Mouse (Mus musculus) midbrain, embryonic 11.5 days (tissue): ENCODE measurements around the gene Nudt14. TPM values are rescaled to one million over a fixed set of nuclear protein-coding genes. Genes with fewer than 3 reads are reported as not detected.

Experiments used
- ATAC-seq: fragments of 200-750 bp; cut with Nextera tagmentation; 2 replicates; pipeline ENCODE4 v1.8.0; 2017; ENCODE audit warnings: moderate TSS enrichment, moderate library complexity; ENCODE audit not compliant: low FRiP score
- DNase-seq: peaks from one replicate; pipeline ENCODE4 v3.0.0; 2015; ENCODE audit warnings: low spot score; ENCODE audit errors: missing footprints
- H3K27ac ChIP-seq: fragments of 300-500 bp; sonication (generic); 2 replicates; pipeline ENCODE4 v1.5.1; 2014; ENCODE audit warnings: low read depth, low read length
- H3K27me3 ChIP-seq: fragments of 300-500 bp; sonication (generic); 2 replicates; pipeline ENCODE4 v1.6.1; 2014; ENCODE audit warnings: mild to moderate bottlenecking, low read length, moderate library complexity, mixed read lengths; ENCODE audit not compliant: control insufficient read depth, insufficient read depth
- H3K36me3 ChIP-seq: fragments of 300-500 bp; sonication (generic); 2 replicates; pipeline ENCODE4 v1.6.1; 2014; ENCODE audit warnings: mild to moderate bottlenecking, low read length, moderate library complexity, mixed read lengths; ENCODE audit not compliant: control insufficient read depth, insufficient read depth
- H3K4me1 ChIP-seq: fragments of 300-500 bp; sonication (generic); 2 replicates; pipeline ENCODE4 v1.6.1; 2014; ENCODE audit warnings: low read length; ENCODE audit not compliant: control insufficient read depth, insufficient read depth
- H3K4me2 ChIP-seq: fragments of 300-500 bp; sonication (generic); 2 replicates; pipeline ENCODE4 v1.6.1; 2014; ENCODE audit warnings: mild to moderate bottlenecking, moderate library complexity
- H3K4me3 ChIP-seq: fragments of 300-500 bp; sonication (generic); 2 replicates; pipeline ENCODE4 v1.5.1; 2014; ENCODE audit warnings: low read depth, low read length
- H3K9ac ChIP-seq: fragments of 300-500 bp; sonication (generic); 2 replicates; pipeline ENCODE4 v1.6.1; 2014; ENCODE audit warnings: low read length
- H3K9me3 ChIP-seq: fragments of 300-500 bp; sonication (generic); 2 replicates; pipeline ENCODE4 v1.6.1; 2016; ENCODE audit warnings: low read length; ENCODE audit not compliant: control insufficient read depth
- WGBS: fragments of 180-500 bp; shearing (Covaris S2); extraction: QIAGEN DNeasy Blood & Tissue Kit; methylation state at CpG from one replicate; pipeline ENCODE4 v1.1.7; 2014; 5-methylcytosine and 5-hydroxymethylcytosine counted together
- polyA plus RNA-seq: library from polyadenylated mRNA; unstranded; fragments of >200 nt; fragmentation: Nextera tagmentation; extraction: Ambion mirVana; gene quantifications from 2 replicates; pipeline ENCODE4 v1.2.1, GENCODE M21; 2014

Nudt14 gene
- polyA plus RNA-seq, 1 experiment from 2014 or later = 61.7 TPM

DNA sequence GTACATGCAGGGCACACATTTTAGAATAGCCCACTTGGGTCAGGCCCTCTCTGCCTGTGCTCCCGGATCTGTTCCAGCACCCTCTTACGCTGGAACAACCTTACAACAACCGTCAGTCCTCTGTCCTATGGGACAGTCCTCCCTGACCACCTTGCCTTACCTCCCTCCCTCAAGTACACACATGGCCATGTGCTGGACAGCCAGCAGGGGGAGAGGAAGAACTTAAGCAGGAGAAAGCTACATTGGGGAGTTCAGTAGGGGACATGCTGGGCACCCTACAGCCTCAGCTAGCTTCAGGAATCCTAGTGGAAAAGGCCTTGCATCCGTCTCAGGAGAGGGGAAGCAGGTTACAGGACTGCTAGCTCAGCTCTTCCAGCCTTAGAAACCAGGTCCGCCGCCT, 16.0 kb downstream of the Nudt14 start:
- H3K36me3 ChIP-seq = no peaks in the 10 kb centered on the region
- WGBS = 92% methylated on average over 6 of the region's 6 CpGs
- DNase-seq (no peak), ATAC-seq (no peak)
- H3K4me1 ChIP-seq = peaks cover 26% of the 10 kb centered on the region
- H3K27ac ChIP-seq = no peak overlapping the region
- no peak overlapping the region for H3K4me3 ChIP-seq
- H3K9ac ChIP-seq = no peak overlapping the region
- no peaks in the 10 kb centered on the region for H3K9me3 ChIP-seq
- H3K27me3 ChIP-seq = peaks cover 39% of the 10 kb centered on the region
- no peak overlapping the region for H3K4me2 ChIP-seq

DNA sequence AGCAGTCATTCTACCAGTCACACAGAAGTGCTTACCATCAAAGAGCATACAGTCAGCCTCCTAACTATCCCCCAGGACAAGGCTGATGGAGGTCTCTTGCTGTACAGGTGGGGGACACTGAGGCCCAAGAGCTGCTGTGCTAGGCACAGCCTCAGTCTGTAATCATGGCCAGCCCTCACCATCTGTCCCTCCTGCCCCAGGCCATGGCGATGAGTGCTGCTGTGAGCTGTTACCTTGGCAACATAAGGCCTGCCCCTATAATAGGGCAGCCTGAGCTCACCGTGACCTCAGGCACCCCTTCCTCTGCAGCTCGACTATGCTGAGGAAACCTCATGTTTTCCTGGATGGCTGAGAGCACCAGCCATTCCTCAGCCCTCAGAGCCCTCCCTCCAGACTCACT, 19.4 kb downstream of the Nudt14 start:
- H3K9ac ChIP-seq = 0 out of 2 replicates have a peak overlapping the region, but pooled peaks have one; percentile 5
- DNase-seq (no peak), ATAC-seq (peak; percentile 74)
- H3K4me2 ChIP-seq = no peak overlapping the region
- H3K27me3 ChIP-seq = peaks cover 9% of the 10 kb centered on the region
- no peaks in the 10 kb centered on the region for H3K36me3 ChIP-seq
- WGBS = 12% methylated on average over 3 of the region's 3 CpGs
- H3K4me1 ChIP-seq = peaks cover 13% of the 10 kb centered on the region
- no peaks in the 10 kb centered on the region for H3K9me3 ChIP-seq
- peak overlapping the region; percentile 25; the same call in 1 of the 2 replicates for H3K27ac ChIP-seq
- no peak overlapping the region for H3K4me3 ChIP-seq

DNA sequence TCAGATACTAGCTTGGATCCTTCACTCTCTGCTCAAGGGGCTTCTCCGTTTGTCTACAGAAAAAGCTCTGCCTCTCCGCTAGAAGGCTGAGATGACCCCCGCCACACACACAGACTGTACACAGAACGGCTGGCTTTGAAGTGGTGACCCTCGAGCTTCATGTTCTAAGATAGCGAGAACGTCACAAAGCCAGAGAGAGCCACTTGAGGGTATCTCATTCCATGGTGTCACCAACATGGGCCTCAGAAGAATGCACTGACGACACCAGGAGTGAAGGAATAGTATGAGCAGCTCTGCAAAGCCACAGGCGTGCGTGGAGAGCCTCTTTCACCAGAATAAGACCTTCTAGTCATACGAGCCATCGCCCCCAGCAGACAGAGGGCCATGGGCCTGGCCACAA, 20.4 kb downstream of the Nudt14 start:
- Histone ChIP-seq H3K9me3 (no peaks in the 10 kb centered on the region), H3K36me3 (no peaks in the 10 kb centered on the region), H3K4me2 (no peak overlapping the region), H3K27me3 (peaks cover 2% of the 10 kb centered on the region), H3K4me1 (peaks cover 13% of the 10 kb centered on the region), H3K4me3 (no peak overlapping the region), H3K27ac (no peak overlapping the region), H3K9ac (no peak overlapping the region)
- 85% methylated on average over 12 of the region's 12 CpGs for WGBS
- no peak for DNase-seq
- no peak for ATAC-seq

DNA sequence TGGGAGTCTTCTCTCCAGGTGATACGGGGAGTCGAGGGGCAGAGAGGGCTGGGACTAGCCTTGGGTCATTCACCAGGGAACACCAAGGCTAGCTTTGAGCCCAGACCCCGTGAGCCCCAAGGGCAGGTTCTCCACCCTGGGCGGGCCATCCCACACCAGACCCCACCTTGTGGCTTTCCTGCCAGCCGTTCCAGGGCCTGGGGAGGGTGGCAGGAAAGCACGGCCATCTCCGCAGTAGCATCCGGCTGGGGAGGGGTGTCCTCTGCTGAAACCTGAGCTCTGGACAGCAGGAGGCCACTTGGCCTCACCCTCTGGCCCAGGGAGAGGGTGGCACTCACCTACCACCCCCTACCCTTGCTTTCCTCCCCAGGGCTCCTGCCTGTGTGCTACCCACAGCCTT, 24.0 kb downstream of the Nudt14 start:
- Histone ChIP-seq H3K27ac (no peak overlapping the region), H3K9me3 (no peaks in the 10 kb centered on the region), H3K4me1 (peaks cover 12% of the 10 kb centered on the region), H3K4me2 (no peak overlapping the region), H3K4me3 (no peak overlapping the region), H3K36me3 (no peaks in the 10 kb centered on the region), H3K27me3 (no peaks in the 10 kb centered on the region; the same call in 1 of the 2 replicates), H3K9ac (no peak overlapping the region)
- DNase-seq (no peak), ATAC-seq (no peak)
- 66% methylated on average over 8 of the region's 8 CpGs for WGBS

DNA sequence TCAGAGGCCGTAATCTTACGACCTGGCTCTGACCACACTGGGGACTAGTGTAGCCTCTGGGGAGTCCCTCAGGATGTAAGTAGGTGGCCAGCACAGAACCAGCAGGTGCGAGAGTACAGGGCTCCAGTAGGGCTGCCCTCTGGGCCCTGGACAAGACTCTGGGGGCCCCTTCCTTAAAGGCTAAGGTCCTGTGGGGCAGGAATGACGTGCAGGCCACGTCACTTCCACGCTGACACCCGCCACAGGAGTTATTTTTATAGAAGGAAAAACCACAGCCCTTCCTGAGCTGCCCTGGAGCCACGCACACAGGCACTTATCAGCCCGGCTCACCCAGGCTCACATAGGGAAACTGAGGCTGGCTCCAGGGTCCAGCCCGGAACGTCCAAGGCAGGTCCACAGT, 24.4 kb downstream of the Nudt14 start:
- Histone ChIP-seq H3K9ac (no peak overlapping the region), H3K4me2 (no peak overlapping the region), H3K36me3 (no peaks in the 10 kb centered on the region), H3K9me3 (no peaks in the 10 kb centered on the region), H3K27ac (no peak overlapping the region), H3K4me1 (peaks cover 8% of the 10 kb centered on the region), H3K4me3 (no peak overlapping the region), H3K27me3 (no peaks in the 10 kb centered on the region; the same call in 1 of the 2 replicates)
- WGBS = 77% methylated on average over 11 of the region's 11 CpGs
- DNase-seq = no peak
- no peak for ATAC-seq

DNA sequence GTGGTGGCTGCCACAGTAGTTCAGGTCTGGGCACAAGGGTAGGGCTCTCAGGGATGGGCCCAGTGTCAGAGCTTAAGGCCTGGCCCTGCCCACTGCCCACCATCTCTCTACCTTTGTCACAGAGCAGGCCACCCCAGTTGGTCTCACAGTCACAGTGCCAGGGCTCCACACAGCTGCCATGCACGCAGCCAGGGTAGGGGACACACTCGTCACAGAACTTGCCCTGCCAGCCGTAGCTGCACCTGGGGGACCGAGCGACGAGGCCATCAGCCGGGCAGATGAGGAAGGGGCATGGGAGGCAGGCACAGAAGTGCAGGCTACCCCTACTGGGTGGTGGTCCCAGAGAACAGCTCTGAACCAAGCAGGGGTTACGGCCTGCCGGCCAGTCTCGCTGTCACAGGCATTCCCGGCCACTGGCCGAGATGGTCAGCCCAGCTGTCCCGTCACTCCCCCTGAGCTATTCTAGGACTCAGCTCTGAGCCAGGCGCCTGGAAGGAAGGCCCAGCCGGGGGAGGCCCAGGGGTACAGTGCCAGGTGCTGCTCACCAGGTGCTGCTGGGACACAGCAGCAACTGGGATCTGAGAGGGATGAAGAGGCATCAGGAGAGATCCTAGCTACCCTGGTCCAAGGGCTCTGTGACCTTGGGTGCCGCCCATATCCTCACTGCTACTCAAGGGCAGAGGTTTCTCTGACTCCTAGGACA, 25.1 kb downstream of the Nudt14 start:
- peaks cover 4% of the 10 kb centered on the region for H3K4me1 ChIP-seq
- no peak for ATAC-seq
- no peak overlapping the region for H3K27ac ChIP-seq

DNA sequence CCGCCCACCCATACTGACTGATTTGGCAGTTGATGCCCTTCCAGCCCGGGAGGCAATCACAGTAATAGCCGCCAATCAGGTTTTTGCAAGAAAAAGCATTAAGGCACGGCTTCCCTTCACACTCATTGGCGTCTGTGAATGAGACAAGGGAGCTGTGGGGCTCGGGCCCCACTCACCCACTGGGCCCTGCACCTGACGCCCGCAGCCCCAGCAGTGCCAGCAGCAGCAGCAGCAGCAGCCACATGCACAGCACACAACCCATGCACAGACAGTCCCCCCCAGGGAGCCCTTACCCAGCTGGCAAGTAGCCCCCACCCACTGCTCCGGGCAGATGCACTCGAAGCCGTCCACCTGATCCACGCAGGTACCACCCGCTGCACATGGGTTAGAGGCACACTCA, 26.3 kb downstream of the Nudt14 start:
- ATAC-seq (no peak), DNase-seq (no peak)
- no peak overlapping the region for H3K4me2 ChIP-seq
- no peak overlapping the region for H3K4me3 ChIP-seq
- no peaks in the 10 kb centered on the region for H3K9me3 ChIP-seq
- no peaks in the 10 kb centered on the region for H3K27me3 ChIP-seq
- no peaks in the 10 kb centered on the region; the same call in 1 of the 2 replicates for H3K4me1 ChIP-seq
- no peak overlapping the region for H3K27ac ChIP-seq
- 88% methylated on average over 13 of the region's 13 CpGs for WGBS
- H3K36me3 ChIP-seq = no peaks in the 10 kb centered on the region
- H3K9ac ChIP-seq = no peak overlapping the region

More for the DNA sequence above, 25.1 kb downstream of the Nudt14 start:
- Histone ChIP-seq H3K4me3 (no peak overlapping the region), H3K36me3 (no peaks in the 10 kb centered on the region), H3K9me3 (no peaks in the 10 kb centered on the region), H3K27me3 (no peaks in the 10 kb centered on the region; the same call in 1 of the 2 replicates), H3K9ac (no peak overlapping the region), H3K4me2 (no peak overlapping the region)
- WGBS = 88% methylated on average over 16 of the region's 16 CpGs
- DNase-seq = no peak

DNA sequence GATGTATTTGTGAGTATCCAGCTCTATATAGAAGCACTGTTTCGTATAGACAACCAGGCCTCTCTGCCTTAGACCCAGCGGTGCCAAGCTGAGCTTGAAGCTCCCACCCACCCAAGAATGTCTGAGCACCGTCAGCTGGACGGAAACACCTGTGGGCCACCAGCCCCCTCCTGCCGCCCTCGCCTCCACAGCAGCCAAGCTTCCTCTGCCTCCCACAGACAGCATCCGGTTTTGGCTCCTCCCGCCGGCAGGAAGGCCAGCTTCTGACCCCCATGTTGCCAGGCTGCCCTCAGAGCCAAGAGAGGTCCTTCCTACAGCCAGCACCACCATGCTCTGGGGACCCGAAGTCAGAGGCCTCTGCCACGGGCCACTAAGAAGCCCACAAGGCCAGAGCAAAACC, 27.4 kb downstream of the Nudt14 start:
- Histone ChIP-seq H3K27me3 (no peaks in the 10 kb centered on the region), H3K9me3 (no peaks in the 10 kb centered on the region), H3K4me1 (no peaks in the 10 kb centered on the region), H3K27ac (no peak overlapping the region), H3K9ac (no peak overlapping the region), H3K4me3 (no peak overlapping the region), H3K4me2 (no peak overlapping the region), H3K36me3 (no peaks in the 10 kb centered on the region)
- DNase-seq (no peak), ATAC-seq (no peak)
- 85% methylated on average over 11 of the region's 11 CpGs for WGBS

DNA sequence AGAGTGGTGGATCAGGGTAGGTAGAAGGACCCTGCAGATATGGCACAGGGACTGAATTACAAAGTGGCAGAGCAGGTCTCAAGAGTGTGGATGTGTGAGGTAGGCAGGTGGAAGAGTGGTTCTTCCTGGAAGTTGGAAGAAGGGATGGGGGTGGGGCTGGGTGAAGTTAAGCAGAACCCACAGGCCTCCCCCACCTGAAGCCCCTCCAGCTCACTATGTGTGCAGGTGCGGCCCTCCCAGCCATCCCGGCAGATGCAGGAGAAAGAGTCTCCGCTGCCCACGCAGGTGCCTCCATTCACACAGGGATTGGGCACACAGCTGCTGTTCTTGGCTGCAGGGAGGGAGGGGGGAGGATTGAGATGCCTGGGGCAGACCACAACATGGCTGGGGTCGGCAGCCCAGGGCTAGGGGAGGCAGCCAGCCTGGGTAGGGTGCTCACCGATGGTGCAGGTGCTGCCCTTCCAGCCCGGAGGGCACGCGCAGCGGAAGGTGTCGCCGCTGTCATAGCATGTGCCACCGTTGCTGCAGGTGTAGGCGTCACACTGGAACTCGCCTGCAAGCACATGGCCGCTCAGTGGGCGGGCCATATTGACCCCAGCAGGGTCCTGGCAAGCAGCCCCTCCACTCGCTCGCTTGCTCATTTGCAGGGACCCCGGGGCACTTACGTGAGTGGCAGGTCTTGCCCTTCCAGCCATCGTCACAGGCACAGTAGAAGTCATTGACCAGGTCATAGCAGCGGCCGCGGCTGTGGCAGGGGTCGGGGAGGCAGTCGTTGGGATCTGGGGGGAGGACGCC, 28.8 kb downstream of the Nudt14 start:
- Histone ChIP-seq H3K36me3 (no peaks in the 10 kb centered on the region; the same call in 1 of the 2 replicates), H3K4me2 (no peak overlapping the region), H3K4me3 (no peak overlapping the region), H3K27me3 (no peaks in the 10 kb centered on the region), H3K4me1 (no peaks in the 10 kb centered on the region), H3K9me3 (no peaks in the 10 kb centered on the region), H3K9ac (no peak overlapping the region), H3K27ac (no peak overlapping the region)
- WGBS = 91% methylated on average over 28 of the region's 28 CpGs
- DNase-seq (no peak), ATAC-seq (no peak)
